Mouse (Mus musculus): Measurements from ENCODE around the gene Sik2.

GRCm38 (mm10) chr9:50873210-50873609 lies 135.7 kb downstream of the Sik2 start:
- TF ChIP-seq CTCF (IDR thresholded peaks at IDR 0.05; ENCODE audit: low read depth) (no peak), EP300 (IDR thresholded peaks at IDR 0.05; ENCODE audit: low read depth) (no peak)

All from heart, postnatal 0 days (tissue).